Mouse (Mus musculus) lung, postnatal 4 days (tissue): ENCODE results near the gene Cysrt1.

Source experiments
- DNase-seq, 2 experiments: peaks; one replicate each; pipeline ENCODE4 v3.0.0; 2021

The Cysrt1 gene

GRCm38 (mm10) chr2:25200631-25201030 is 41.6 kb downstream of the Cysrt1 start:
- no peak for DNase-seq

- DNase-seq: no peak
These were observed 44.3 kb downstream of the Cysrt1 start for GRCm38 (mm10) chr2:25197946-25198345.

- peak in 1 of 2 experiments; percentile 40 for DNase-seq
These were observed 45.1 kb downstream of the Cysrt1 start for GRCm38 (mm10) chr2:25197191-25197590.

GRCm38 (mm10) chr2:25196172-25196954 is 45.9 kb downstream of the Cysrt1 start, which contains the start of gene Tor4a:
Gene Tor4a (minus strand): TSS chr2:25196886.
- peak; percentile 90 to 94 for DNase-seq

- DNase-seq: peak; percentile 80 to 84
These were observed 46.8 kb downstream of the Cysrt1 start for GRCm38 (mm10) chr2:25195211-25196156.

- peak; percentile 40 to 46 for DNase-seq
These were observed 47.6 kb downstream of the Cysrt1 start for GRCm38 (mm10) chr2:25194486-25195171.

GRCm38 (mm10) chr2:25194006-25194405 is 48.2 kb downstream of the Cysrt1 start:
- DNase-seq: no peak

- peak; percentile 89 to 90 for DNase-seq
These were observed 48.9 kb downstream of the Cysrt1 start for GRCm38 (mm10) chr2:25193330-25193770.
